Mouse (Mus musculus) urinary bladder, adult 2 months (tissue): ENCODE measurements around the gene Tshz3. TPM values are rescaled to one million over a fixed set of nuclear protein-coding genes. Genes with fewer than 3 reads are reported as not detected.

Source experiments
- DNase-seq: peaks from one replicate; pipeline ENCODE4 v3.0.0; 2022; ENCODE audit warnings: low spot score
- polyA plus RNA-seq: library from polyadenylated mRNA; depleted of rRNA; stranded (reverse); fragments of >200 nt; gene quantifications from 2 replicates; pipeline ENCODE4 v1.2.3, GENCODE M21; 2012

Gene Tshz3
- polyA plus RNA-seq, 1 experiment = 22.7 TPM

GRCm38 (mm10) chr7:36778456-36778855 is 80.5 kb downstream of the Tshz3 start:
- DNase-seq = no peak

GRCm38 (mm10) chr7:36784243-36784773 is 86.4 kb downstream of the Tshz3 start:
- no peak for DNase-seq

DNA sequence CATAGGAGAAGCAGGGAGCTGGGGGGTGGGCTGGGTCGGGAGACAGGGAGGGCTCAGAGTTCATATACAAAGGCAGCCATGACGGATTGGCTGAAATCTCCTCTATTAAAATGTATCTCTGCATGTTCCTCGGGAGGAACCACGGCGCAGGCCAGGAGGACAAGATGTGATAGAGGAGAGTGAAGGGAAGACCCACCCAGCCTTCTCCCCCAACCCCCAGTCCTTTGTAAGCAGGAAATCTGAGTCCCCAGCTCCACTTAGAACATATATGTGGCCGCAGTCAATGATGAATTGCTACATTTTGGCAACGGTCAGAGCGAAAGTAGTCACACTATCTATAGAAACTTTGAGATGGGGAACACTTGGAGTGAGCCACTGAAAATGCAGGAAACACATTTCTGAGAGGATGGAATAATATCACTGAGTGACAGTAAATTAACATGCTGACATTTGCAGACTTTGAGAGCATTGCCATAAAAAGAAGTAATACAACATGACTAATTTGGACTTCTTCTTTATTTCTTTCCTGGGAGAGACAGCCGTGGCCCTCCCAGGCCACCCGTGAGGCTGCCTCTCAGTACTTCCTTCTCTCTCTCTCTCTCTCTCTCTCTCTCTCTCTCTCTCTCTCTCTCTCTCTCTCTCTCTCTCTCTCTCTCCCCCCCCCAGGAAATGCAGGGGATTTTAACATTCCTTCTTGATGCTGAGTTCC is 88.9 kb downstream of the Tshz3 start:
- no peak for DNase-seq

- no peak for DNase-seq
Observed at GRCm38 (mm10) chr7:36796392-36797187, 98.7 kb downstream of the Tshz3 start.
